Mouse (Mus musculus): ENCODE measurements around the gene Mmp14.

The Mmp14 gene

DNA sequence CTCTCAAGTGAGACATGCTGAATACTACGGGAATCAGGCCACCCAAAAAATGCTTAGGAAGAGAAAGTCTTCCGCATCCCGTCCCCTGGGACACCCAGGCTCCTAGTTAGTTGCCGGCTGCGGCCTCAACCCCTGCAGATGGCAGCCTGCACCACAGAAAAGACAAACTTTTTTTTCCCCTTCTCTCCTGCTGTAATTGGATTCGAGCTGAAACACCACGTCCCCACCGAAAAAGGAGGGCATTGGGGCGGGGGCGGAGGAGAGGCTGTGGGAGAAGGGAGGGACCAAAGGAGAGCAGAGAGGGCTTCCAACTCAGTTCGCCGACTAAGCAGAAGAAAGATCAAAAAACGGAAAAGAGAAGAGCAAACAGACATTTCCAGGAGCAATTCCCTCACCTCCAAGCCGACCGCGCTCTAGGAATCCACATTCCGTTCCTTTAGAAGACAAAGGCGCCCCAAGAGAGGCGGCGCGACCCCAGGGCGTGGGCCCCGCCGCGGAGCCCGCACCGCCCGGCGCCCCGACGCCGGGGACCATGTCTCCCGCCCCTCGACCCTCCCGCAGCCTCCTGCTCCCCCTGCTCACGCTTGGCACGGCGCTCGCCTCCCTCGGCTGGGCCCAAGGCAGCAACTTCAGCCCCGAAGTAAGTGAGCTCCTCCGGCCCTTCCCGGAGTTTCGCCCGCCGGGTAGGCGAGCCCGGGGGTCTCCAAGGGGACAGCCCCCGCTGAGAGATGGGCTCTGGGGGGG, at the start of gene Mmp14:
Mmp14 (plus strand) TSS at position 279 of the 744 bp plus-strand sequence.
- DNase-seq (ENCODE audit: low spot score) = no peak

DNA sequence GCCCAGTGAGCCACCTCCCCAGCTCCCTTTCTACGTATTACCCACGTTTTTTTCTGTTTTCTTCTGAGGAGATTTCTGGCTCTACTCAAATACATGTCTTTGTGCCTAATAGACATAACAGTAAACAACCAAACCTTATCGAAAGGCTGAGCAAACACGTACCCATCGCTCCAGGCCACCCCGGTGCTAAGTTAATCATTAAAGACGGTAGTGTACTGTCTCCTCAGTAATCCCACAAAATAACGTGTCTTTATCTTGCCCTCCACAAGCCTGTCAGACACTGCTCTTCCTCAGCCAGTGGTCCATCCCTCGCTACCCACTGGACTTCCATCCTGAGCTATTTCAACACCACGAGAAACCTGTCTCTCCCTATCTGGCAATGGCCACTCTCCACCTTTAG, 49.6 kb upstream of the Mmp14 start:
- DNase-seq (ENCODE audit: low spot score) = no peak

DNA sequence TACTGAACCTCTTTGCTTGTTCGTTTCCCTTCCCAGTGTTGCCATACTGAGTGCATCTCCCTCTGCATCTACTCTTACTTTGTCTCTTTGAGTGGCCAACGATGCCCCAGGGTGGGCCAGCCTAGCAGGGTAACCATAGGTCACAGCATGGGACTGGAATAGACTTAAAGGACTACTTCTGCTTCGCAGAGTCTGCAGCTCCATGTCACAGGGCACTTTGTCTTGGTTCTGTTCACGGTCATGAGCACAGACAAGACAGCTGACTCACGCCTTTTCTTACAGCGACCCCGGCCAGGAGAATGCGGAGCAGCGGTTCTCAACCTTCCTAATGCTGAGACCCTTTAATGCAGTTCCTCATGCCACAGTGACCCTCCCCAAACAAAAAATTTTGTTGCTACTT, 48.8 kb upstream of the Mmp14 start:
- DNase-seq (ENCODE audit: low spot score) = no peak

DNA sequence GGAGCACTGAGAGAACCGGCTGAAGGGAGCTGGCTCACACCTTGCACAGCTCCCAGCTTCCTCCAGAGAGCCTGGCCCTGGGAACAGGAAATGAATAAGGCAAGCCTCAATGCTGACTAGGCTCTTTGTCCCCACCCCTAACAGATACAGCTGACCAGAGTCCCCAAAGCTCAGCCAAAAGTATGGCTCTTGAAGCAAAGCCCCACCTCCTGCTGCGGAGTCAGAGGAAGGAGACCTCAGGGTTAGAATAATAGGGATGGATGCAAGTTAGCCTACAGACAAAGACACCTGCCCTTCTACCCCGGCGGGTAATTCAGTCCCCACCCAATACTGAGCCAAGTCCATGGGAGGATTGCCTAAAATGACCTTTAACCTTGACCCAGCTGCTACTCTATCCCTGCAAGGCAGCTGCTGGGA, 48.0 kb upstream of the Mmp14 start:
- DNase-seq (ENCODE audit: low spot score) = no peak

DNA sequence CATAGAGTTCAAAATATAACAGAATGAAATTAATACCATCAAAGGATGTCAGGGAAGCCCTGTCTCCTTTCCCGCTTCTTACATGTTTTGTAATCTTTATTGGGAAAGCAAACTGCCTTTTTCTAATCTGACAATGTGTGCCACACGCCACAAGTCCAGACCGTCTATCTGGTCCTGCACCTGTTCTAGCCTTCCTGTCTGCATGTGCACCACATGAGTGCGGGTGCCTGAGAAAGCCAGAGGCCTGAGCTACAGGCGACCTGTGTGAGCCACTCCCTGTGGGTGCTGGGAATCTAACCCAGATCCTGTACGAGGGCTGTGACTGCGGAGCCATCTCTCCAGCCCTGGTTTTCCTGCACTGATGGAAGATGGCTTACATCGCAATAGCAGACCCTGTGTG, 47.0 kb upstream of the Mmp14 start:
- DNase-seq (ENCODE audit: low spot score) = no peak

DNA sequence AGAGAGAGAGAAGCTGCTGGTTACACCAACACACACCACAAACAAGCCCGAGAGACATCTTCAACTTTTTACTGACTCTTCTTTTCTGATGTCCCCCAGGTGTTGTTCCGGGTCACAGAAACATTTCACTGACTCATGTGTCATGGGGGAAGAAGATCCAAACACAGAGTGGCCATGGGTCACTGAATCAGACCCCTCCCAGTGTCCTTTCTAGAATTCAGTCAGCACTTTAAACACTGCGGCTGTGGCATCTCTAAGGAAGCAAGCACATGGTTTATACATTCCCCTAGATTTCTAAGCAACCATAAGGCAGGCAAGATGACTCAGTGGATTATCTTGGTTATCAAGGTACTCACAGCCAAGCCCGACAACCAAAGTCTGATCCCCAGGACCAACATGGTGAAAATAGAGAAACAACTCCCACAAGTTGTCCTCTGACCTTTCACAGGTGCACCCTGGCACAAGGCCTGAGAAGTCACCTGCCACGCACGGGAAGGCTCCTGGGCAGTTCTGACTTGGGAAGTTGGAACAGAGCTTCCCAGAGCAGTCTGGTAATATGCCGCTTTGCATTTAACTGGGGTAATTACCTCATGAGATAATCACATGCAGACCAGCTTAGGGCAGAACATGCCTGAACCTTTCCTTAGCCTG, 45.3 kb upstream of the Mmp14 start:
- no peak for DNase-seq (ENCODE audit: low spot score)

DNA sequence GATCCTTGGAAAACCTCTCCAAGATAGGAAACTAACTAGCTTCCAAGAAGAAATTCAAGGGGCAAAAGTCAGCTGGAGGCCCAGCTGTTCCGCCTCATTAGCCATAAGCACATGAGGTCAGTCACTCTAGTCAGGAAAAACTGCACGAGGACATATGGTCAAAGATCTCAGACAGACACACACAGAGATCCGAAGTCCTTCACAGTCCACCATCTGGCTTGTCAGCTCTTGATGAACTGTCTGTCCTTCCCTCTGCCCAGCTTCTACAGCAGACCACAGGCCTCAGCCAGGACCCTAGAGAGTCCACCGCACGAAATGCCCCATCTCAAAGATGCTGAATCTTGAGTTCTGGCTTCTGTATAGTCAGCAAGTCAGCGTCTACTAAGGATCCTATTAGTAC, 43.9 kb upstream of the Mmp14 start:
- no peak for DNase-seq (ENCODE audit: low spot score)

DNA sequence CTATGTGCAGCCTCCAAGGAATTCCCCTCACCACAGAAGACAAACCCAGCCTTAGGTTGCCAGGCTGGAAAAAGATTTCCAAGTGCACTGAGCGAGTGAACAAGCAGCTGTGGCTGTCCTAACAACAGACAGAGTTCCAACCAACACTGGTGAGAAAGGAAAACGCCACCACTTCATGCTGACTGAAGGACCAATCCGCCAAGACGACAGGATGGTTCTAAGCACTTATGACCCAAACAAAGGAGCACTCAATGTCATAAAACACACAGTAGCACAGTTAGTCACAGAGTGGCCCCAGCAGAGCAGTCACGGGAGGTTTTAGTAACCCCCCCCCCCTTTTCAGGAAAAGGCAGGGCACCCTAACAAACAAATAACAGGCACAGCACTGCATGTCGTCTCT, 40.6 kb upstream of the Mmp14 start:
- DNase-seq (ENCODE audit: low spot score) = no peak

DNA sequence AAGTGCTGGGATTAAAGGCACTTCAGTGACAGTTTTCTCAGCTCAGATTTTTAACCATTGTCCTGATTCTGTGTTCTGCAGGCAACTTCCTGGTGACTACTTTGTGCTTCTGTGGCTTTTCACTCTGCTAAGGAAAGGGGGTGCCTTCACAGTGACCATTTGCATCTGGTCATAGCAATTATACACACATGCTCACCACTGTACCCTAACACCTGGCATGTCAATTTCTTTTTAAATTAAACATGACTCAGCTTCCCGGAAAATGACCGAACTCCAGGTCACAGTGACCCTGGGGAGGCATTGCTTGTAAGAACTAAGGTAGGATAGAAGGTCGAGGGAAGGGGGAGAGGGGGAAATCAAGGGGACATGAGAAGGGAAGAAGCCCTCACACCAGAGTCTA, 37.6 kb upstream of the Mmp14 start:
- no peak for DNase-seq (ENCODE audit: low spot score)

DNA sequence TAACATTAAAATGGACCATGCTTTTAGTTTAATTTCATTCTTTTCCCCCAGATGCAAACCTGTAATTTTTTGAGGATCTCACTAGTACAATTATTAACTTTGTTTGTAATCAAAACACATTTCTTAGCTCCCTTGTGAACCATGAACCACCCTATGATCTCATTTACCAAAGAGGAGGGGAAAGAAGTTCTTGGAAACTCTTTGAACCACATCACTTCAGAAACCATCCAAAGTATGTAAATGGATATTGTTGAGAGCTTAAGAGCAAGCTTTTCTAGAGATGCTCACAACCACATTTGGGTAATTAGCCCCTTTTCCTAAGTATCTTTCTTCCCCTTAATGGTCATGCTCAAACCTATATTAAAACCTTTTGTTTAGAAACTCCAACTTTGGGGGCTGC, 37.1 kb upstream of the Mmp14 start:
- DNase-seq (ENCODE audit: low spot score) = no peak

DNA sequence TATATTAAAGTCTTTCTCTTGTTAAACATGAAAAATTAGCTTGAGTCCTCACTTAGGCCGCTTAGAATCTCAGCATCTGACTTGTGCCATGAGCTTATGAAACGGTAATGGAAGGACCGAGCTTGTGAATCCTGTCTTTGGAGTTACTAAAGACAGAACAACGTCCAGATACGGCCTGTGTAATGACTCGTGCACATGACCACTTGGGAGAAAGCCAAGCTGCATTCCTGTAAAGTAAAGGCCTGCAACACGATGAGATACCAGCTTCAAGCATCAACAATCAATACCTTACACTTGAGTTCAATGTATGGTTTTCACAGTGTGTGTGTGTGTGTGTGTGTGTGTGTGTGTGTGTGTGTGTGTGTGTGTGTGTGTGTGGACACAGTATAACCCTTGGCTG, 34.7 kb upstream of the Mmp14 start:
- no peak for DNase-seq (ENCODE audit: low spot score)

DNA sequence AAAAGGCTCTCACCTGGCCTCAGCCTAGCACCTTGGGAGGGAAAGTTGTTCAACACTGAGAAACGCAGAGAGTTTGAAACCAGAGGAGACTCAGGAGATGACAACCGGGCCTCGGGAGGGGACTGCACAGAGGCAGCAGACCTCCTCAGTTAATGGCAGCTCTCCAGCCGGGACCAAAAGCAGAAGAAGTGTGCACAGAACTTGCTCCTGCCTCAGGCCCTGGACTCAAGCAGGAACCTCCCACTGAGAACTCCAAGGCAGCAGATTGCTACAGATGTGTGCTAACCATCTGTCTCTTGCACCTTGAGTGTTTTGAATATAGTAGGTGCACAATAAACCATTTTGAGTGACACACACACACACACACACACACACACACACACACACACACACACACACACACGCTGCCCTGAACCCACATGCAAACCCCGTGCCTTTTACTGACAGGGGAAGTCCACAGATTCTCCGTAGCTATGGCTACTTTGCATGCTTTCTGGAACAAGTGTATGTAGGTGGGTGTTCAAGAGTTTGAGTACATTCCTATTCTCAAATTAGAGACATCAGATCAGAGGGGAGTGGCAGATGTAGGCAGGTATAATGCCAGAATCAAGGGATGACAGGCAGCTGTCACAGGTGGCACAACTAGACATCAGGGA, 33.4 kb upstream of the Mmp14 start:
- DNase-seq (ENCODE audit: low spot score) = no peak

DNA sequence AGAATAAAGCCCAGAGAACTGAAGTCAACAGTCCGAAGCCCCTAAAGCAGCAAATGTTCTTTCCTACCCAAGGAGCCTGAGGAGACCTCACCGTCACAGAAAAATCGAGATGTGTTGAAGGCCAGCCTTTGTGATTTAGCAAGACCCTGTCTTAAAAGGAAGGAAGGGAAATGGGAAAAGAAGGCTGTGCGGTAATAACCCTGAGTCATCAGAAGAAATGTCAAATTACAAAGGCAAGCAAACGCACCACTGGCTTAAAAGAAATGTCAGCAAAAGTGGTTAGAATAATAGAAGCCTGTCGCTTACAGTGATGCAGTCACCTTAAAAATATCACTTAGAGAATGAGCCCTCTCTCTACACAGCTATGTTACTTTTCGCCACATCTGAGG, 32.9 kb upstream of the Mmp14 start:
- DNase-seq (ENCODE audit: low spot score) = no peak

DNA sequence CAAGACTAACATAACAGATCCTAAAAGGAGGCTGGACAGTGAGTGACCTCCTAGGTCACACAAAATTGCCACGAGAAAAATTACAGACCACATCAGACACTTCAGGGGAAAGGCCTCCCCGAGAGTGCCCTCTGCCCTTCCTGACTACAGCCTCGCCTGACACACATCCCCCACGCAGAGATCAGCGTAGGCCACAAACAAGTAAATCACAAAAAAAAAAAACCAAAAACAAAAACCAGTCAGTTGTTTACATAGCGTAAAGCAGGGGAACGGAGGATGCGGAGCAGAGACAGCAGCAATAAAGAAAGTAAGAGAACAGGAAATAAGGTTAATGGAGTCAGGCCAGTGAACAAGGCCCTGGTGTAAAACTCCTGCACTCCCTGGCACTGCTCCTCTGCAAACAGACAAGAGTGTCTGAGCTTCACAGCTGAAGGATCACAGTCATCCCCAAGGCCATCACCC, 32.5 kb upstream of the Mmp14 start:
- no peak for DNase-seq (ENCODE audit: low spot score)

DNA sequence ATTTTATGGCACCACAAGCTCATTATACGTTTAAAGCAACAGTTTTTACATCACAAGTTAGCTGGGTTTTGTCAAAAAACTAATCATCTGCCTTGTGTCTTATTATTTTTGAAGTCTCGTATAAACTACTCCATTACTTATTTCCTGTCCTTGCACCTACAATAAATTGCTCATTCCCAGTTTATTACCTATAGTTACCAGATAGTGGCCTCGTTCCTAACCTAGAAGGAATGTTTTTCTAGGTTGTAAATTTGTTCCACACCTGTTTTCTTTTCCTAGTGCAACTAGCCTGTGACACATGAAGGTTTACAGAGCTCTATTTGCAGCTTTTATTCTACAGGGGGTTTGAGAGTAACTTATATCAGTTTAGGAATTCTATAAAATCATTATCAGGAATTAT, 29.7 kb upstream of the Mmp14 start:
- DNase-seq (ENCODE audit: low spot score) = no peak

DNA sequence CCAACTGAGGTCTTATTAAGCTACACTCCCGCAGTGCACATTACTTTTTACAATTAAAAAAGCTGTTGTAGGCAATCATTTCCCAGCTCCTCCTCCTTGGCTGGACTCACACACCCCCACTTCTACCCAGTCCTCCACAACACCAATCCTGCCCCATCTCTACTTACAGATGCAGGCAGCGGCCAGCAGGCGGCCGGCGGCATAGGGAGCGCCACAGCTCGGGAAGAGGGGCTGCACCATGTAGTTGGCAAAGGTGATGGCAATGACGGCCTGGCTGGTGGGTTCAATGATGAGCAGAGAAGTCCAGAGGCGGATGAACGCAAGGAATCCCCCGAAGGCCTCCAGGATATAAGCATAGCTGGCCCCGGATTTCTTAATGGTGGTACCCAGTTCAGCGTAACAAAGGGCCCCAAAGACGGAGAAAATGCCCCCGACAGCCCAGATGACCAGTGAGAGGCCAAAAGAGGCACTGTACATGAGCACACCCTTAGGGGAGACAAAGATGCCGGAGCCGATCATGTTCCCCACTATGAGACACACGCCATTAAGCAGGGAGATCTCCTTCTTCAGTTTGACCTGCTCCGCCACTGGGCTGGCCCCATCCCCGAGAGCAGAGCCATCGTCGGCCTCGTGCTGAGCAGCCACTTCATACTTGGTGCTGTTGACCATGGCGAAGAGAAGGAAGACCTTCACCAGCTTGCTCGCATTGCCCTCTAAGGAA, 22.9 kb upstream of the Mmp14 start:
- DNase-seq (ENCODE audit: low spot score) = no peak

DNA sequence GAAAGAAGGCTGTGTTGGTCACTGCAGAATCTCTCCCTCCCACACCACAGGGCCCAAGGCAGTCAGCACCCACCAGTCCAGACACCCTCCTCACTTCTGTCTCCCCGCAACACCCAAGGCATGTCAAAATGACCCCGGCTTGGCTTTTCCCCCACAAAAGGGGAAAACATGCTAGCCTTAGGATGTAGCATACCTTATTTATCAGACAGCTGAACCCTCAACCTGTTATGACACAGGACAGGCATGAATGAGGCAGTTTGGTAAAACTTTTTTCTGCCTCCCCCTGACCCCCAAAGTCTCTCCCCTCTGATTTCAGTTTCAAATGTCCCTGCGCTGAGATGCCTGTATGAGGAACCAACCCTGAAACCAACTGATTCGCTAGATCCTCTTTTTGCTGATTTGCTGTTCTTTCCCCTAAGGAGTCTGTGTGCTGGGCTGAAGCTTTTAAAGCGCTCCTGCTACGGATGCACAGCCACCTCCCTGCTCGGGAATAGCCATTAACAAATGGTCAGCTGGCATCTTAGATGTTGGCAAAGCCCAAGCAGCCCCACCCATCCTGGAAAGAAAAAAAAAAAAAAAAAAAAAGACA, 22.3 kb upstream of the Mmp14 start:
- DNase-seq (ENCODE audit: low spot score) = no peak

DNA sequence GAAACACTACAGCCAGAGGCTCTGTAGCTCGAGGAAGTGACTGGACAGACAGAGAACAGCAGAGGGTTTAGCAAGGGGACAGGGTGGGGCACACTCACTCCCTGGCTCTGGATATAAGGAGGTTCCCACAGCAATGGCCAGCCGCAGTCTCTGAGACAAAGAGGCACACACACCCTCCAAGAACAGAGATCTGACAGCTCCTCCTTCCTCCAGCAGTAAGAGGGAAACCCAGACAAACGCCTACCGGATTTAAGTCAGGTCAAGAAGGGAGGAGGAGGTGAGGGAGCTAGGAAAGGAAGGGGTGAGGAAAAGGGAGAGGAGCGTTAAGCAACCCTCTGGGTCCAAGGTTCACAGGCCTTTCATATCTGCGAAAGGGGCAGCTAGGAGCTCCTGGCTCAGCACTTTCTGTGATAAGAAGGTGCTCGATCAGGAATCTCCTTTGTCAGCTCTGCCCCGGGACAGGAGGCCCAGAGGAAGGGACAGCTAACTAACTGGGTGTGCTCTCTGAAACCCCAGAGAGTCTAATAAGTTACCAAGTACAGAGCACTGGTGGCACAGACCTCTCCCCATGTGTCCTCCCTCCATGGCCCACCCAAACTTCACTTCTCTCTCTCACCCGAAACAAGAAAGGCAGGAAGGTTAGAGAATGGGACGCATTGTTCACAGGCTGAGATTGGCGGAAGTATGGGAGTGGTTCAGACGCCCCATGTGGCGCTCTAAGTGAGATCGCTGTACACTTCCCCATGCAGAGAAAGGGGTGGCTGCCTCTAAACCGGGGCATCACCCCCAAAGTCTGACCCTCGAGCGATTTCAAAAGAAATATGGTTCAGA, 21.2 kb upstream of the Mmp14 start:
- no peak for DNase-seq (ENCODE audit: low spot score)

DNA sequence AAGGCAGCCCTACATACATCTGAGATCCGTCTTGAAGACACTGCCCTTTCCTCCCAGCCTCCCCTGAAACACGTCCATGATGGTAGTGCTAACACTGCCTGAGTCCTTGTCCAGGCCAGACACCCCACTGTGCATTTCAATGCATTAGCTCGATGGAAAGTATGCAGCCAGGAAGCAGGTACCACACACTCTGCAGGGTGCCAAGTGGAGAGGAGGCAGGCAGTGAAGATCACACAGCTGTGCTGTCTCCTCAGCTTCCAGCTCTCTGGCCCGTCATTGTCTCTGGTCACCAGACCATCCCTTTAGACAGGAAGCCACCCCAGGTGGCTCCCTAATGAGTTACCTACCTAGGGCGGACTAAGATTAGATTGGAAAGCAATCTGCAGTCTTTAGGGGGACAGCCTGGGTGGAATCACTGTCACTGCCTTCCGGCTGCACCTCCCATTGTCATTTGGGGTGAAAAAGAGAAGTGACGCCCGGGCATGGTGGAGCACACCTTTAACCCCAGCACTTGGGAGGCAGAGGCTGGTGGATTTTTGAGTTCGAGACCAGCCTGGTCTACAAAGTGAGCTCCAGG, 19.3 kb upstream of the Mmp14 start:
- no peak for DNase-seq (ENCODE audit: low spot score)

DNA sequence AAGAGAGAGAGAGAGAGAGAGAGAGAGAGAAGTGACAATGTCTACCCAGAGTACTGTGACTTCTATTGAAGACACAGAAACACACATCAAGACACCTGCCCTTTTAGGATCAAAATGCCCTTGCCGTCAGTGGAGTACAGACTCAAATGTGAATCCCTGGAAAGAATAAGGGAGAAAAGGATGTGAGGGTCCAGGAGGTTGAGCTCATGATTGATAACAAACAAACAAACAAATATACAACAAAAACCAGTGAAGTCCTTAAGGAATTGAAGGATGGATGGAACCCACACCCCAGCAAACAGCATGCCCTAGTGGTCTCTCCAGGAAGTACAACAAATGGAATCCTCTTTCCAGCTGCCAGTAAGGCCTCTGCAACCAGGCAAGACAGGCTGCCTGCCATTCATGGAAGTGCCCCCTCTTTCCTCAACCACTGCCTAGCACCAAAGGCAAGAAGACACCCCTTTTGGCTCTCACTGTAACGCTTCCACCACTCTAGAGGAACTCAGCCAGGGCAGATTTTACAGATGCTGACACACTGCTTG, 18.7 kb upstream of the Mmp14 start:
- peak; percentile 34 for DNase-seq (ENCODE audit: low spot score)

All from left cerebral cortex, adult 11 months (tissue).